Mouse (Mus musculus): ENCODE data around the gene Ddc. TPM values are rescaled to one million over a fixed set of nuclear protein-coding genes. Genes with fewer than 3 reads are reported as not detected.

The Ddc gene
- polyA plus RNA-seq, 1 experiment from 2014 or later, result 3.3 TPM

- no peak for ATAC-seq (ENCODE audit: low read depth)
- Histone ChIP-seq H3K36me3 (no peaks in the 10 kb centered on the region), H3K9me3 (no peaks in the 10 kb centered on the region), H3K4me3 (no peak overlapping the region), H3K27me3 (no peaks in the 10 kb centered on the region), H3K4me1 (replicated peaks) (peaks cover 22% of the 10 kb centered on the region), H3K27ac (replicated peaks) (no peak overlapping the region), H3K9ac (no peak overlapping the region), H3K4me2 (no peak overlapping the region)
- 79% methylated on average over 5 of the region's 5 CpGs for WGBS
Observed at GRCm38 (mm10) chr11:11871197-11871813, 26.6 kb downstream of the Ddc start.

GRCm38 (mm10) chr11:11867971-11868481, 29.9 kb downstream of the Ddc start:
- H3K36me3 ChIP-seq, result no peaks in the 10 kb centered on the region
- H3K9me3 ChIP-seq, result no peaks in the 10 kb centered on the region
- H3K4me2 ChIP-seq, result peak overlapping the region; percentile 54
- H3K9ac ChIP-seq, result peak overlapping the region; percentile 61
- H3K4me3 ChIP-seq, result peak overlapping the region; percentile 27
- H3K4me1 ChIP-seq (replicated peaks), result peaks cover 13% of the 10 kb centered on the region
- H3K27me3 ChIP-seq, result no peaks in the 10 kb centered on the region
- peak; percentile 90 for ATAC-seq (ENCODE audit: low read depth)
- peak overlapping the region; percentile 80 for H3K27ac ChIP-seq (replicated peaks)
- 4% methylated on average over 14 of the region's 14 CpGs for WGBS

GRCm38 (mm10) chr11:11866696-11867095, 31.2 kb downstream of the Ddc start:
- Histone ChIP-seq H3K9ac (no peak overlapping the region), H3K4me3 (no peak overlapping the region), H3K27me3 (no peaks in the 10 kb centered on the region), H3K4me1 (replicated peaks) (peaks cover 13% of the 10 kb centered on the region), H3K36me3 (no peaks in the 10 kb centered on the region), H3K4me2 (no peak overlapping the region), H3K27ac (replicated peaks) (no peak overlapping the region), H3K9me3 (no peaks in the 10 kb centered on the region)
- 89% methylated on average over 5 of the region's 5 CpGs for WGBS
- no peak for ATAC-seq (ENCODE audit: low read depth)

- Histone ChIP-seq H3K4me1 (replicated peaks) (peaks cover 13% of the 10 kb centered on the region), H3K9ac (no peak overlapping the region), H3K4me2 (no peak overlapping the region), H3K36me3 (no peaks in the 10 kb centered on the region), H3K9me3 (no peaks in the 10 kb centered on the region), H3K27me3 (no peaks in the 10 kb centered on the region), H3K4me3 (no peak overlapping the region), H3K27ac (replicated peaks) (no peak overlapping the region)
- no peak for ATAC-seq (ENCODE audit: low read depth)
- WGBS, result 83% methylated on average over 2 of the region's 2 CpGs
Observed at GRCm38 (mm10) chr11:11865128-11865527, 32.8 kb downstream of the Ddc start.

GRCm38 (mm10) chr11:11864446-11865101, 33.4 kb downstream of the Ddc start:
- Histone ChIP-seq H3K9ac (no peak overlapping the region), H3K27ac (replicated peaks) (no peak overlapping the region), H3K36me3 (no peaks in the 10 kb centered on the region), H3K4me2 (no peak overlapping the region), H3K4me1 (replicated peaks) (peaks cover 13% of the 10 kb centered on the region), H3K4me3 (no peak overlapping the region), H3K9me3 (no peaks in the 10 kb centered on the region), H3K27me3 (no peaks in the 10 kb centered on the region)
- no peak for ATAC-seq (ENCODE audit: low read depth)
- 78% methylated on average over 8 of the region's 8 CpGs for WGBS

GRCm38 (mm10) chr11:11862502-11862901, 35.4 kb downstream of the Ddc start:
- peak; percentile 51; the same call in 1 of the 2 replicates for ATAC-seq (ENCODE audit: low read depth)
- H3K4me2 ChIP-seq, result no peak overlapping the region
- no peaks in the 10 kb centered on the region for H3K27me3 ChIP-seq
- H3K27ac ChIP-seq (replicated peaks), result no peak overlapping the region
- H3K36me3 ChIP-seq, result no peaks in the 10 kb centered on the region
- no peaks in the 10 kb centered on the region for H3K9me3 ChIP-seq
- 61% methylated on average over 1 of the region's 1 CpGs for WGBS
- H3K4me1 ChIP-seq (replicated peaks), result 0 out of 2 replicates have a peak, but pooled peaks cover 4% of the 10 kb centered on the region
- H3K9ac ChIP-seq, result no peak overlapping the region
- H3K4me3 ChIP-seq, result no peak overlapping the region

GRCm38 (mm10) chr11:11856959-11857358, 41.0 kb downstream of the Ddc start:
- ATAC-seq (ENCODE audit: low read depth), result no peak
- H3K4me1 ChIP-seq (replicated peaks), result peaks cover 22% of the 10 kb centered on the region
- H3K27me3 ChIP-seq, result no peaks in the 10 kb centered on the region
- H3K4me2 ChIP-seq, result no peak overlapping the region
- no peak overlapping the region for H3K27ac ChIP-seq (replicated peaks)
- 97% methylated on average over 3 of the region's 3 CpGs for WGBS
- H3K4me3 ChIP-seq, result no peak overlapping the region
- H3K9me3 ChIP-seq, result 0 out of 2 replicates have a peak, but pooled peaks cover 3% of the 10 kb centered on the region
- H3K9ac ChIP-seq, result no peak overlapping the region
- no peaks in the 10 kb centered on the region for H3K36me3 ChIP-seq

- Histone ChIP-seq H3K27ac (replicated peaks) (peak overlapping the region; percentile 64), H3K9me3 (0 out of 2 replicates have a peak, but pooled peaks cover 3% of the 10 kb centered on the region), H3K9ac (peak overlapping the region; percentile 18; the same call in 1 of the 2 replicates), H3K4me3 (no peak overlapping the region), H3K36me3 (no peaks in the 10 kb centered on the region), H3K4me2 (peak overlapping the region; percentile 17; the same call in 1 of the 2 replicates), H3K27me3 (no peaks in the 10 kb centered on the region), H3K4me1 (replicated peaks) (peaks cover 33% of the 10 kb centered on the region)
- ATAC-seq (ENCODE audit: low read depth), result peak; percentile 62
- WGBS, result 11% methylated on average over 11 of the region's 11 CpGs
Observed at GRCm38 (mm10) chr11:11855685-11856131, 42.2 kb downstream of the Ddc start.

GRCm38 (mm10) chr11:11855061-11855672, 42.8 kb downstream of the Ddc start:
- H3K27me3 ChIP-seq, result no peaks in the 10 kb centered on the region
- peak overlapping the region; percentile 64 for H3K27ac ChIP-seq (replicated peaks)
- H3K4me1 ChIP-seq (replicated peaks), result peaks cover 38% of the 10 kb centered on the region
- peak; percentile 85 for ATAC-seq (ENCODE audit: low read depth)
- 9% methylated on average over 6 of the region's 6 CpGs for WGBS
- H3K4me2 ChIP-seq, result no peak overlapping the region
- H3K9ac ChIP-seq, result peak overlapping the region; percentile 18; the same call in 1 of the 2 replicates
- H3K36me3 ChIP-seq, result no peaks in the 10 kb centered on the region
- no peak overlapping the region for H3K4me3 ChIP-seq
- H3K9me3 ChIP-seq, result 0 out of 2 replicates have a peak, but pooled peaks cover 3% of the 10 kb centered on the region

GRCm38 (mm10) chr11:11853731-11854461, 44.0 kb downstream of the Ddc start:
- ATAC-seq (ENCODE audit: low read depth), result no peak
- Histone ChIP-seq H3K4me3 (no peak overlapping the region), H3K36me3 (no peaks in the 10 kb centered on the region), H3K9ac (no peak overlapping the region), H3K27ac (replicated peaks) (no peak overlapping the region), H3K4me2 (no peak overlapping the region), H3K27me3 (no peaks in the 10 kb centered on the region), H3K4me1 (replicated peaks) (peaks cover 43% of the 10 kb centered on the region), H3K9me3 (0 out of 2 replicates have a peak, but pooled peaks cover 3% of the 10 kb centered on the region)
- WGBS, result 38% methylated on average over 4 of the region's 4 CpGs

- H3K27me3 ChIP-seq, result no peaks in the 10 kb centered on the region
- 0 out of 2 replicates have a peak, but pooled peaks cover 3% of the 10 kb centered on the region for H3K9me3 ChIP-seq
- H3K4me2 ChIP-seq, result no peak overlapping the region
- H3K4me1 ChIP-seq (replicated peaks), result peaks cover 43% of the 10 kb centered on the region
- H3K4me3 ChIP-seq, result no peak overlapping the region
- H3K36me3 ChIP-seq, result no peaks in the 10 kb centered on the region
- no peak for ATAC-seq (ENCODE audit: low read depth)
- peak overlapping the region; percentile 28; the same call in 1 of the 2 replicates for H3K27ac ChIP-seq (replicated peaks)
- WGBS, result 52% methylated on average over 6 of the region's 6 CpGs
- no peak overlapping the region for H3K9ac ChIP-seq
Observed at GRCm38 (mm10) chr11:11851957-11852505, 45.9 kb downstream of the Ddc start.

Measured in neural tube, embryonic 13.5 days (tissue).